Mouse (Mus musculus) cerebellum, adult 2 months (tissue): ENCODE measurements around the gene Tacr1.

Experiments
- CTCF ChIP-seq: fragments of 200-500 bp; IDR thresholded peaks from 2 replicates; pipeline ENCODE4 v1.5.1; 2011; ENCODE audit warnings: low read depth, mild to moderate bottlenecking, control low read depth, low read length, moderate library complexity, borderline replicate concordance; ENCODE audit not compliant: insufficient read depth
- POLR2A ChIP-seq: fragments of 200-500 bp; IDR thresholded peaks from 2 replicates; pipeline ENCODE4 v1.6.1; 2011; ENCODE audit warnings: low read length, control low read depth, borderline replicate concordance; ENCODE audit not compliant: insufficient read depth

GRCm38 (mm10) chr6:82474477-82474876, 72.3 kb downstream of the Tacr1 start:
- TF ChIP-seq CTCF: no peak
- TF ChIP-seq POLR2A: no peak
